Mouse (Mus musculus): ENCODE measurements around the gene Afmid.
"Not testable (repeated sequence)": the region's sequence is repeated elsewhere in the genome, so short reads cannot be mapped to it uniquely, and the experiment has no call there.

Afmid gene

GRCm38 (mm10) chr11:117825333-117826101 is at the start of gene Afmid, which contains the start of gene Tk1:
Gene Afmid, plus strand, starts transcription at chr11:117825924.
Gene Tk1, minus strand, starts transcription at chr11:117826092.
- peak; percentile 61 to 72 for DNase-seq (ENCODE audit: low spot score in 2 of 2)

GRCm38 (mm10) chr11:117776085-117776792 is 49.5 kb upstream of the Afmid start:
- no peak for DNase-seq (ENCODE audit: low spot score in 2 of 2)

- no peak for DNase-seq (ENCODE audit: low spot score in 2 of 2)
Observed at GRCm38 (mm10) chr11:117777111-117777510, 48.6 kb upstream of the Afmid start.

DNA sequence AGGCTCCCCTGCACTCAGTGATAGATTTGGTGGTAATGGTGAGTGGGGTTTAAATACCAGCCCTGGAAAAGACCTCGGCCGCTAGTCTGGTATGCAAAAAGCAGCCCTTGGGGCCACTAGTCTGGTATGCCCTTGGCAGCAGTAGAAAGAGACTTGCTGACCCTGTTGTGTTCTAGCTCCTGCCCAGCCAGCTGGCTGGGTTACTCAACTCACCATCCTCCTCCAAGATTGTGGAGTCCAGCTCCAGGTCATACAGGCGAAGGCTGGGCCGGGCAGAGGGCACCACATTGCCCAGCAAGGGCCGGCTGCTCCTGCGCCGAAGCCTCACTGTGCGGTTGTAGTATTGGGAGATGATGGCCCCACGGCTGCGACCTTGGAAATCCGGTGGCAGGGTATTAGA is 47.7 kb upstream of the Afmid start:
- no peak for DNase-seq (ENCODE audit: low spot score in 2 of 2)

DNA sequence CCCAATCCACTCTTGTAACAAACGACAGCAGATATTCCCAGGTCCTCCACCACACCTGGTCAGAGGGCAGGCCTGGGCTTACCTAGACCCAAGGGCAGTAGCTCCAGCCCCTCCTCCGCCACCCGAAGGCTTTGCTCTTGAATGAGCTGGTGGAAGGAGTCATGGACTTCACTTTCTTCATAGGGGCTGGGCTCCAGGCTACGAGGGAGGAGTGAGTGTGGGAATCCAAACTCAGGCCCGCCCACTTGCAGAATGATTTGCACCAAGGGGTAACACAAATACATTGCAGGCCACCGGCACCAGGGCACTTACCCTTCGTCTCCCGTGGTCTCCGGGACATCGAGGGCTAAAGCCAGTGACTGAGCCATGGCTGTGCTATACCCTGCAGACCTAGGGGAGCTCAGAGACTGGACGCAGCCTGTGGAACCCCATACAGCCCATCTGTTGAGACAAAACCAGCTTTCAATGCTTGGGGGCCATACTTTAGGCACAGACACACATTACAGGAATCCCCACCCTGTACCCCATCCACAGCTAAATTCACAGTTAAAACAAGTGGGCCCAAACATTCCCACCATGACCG is 46.8 kb upstream of the Afmid start:
- DNase-seq (ENCODE audit: low spot score in 2 of 2) = peak in 1 of 2 experiments; percentile 26

DNA sequence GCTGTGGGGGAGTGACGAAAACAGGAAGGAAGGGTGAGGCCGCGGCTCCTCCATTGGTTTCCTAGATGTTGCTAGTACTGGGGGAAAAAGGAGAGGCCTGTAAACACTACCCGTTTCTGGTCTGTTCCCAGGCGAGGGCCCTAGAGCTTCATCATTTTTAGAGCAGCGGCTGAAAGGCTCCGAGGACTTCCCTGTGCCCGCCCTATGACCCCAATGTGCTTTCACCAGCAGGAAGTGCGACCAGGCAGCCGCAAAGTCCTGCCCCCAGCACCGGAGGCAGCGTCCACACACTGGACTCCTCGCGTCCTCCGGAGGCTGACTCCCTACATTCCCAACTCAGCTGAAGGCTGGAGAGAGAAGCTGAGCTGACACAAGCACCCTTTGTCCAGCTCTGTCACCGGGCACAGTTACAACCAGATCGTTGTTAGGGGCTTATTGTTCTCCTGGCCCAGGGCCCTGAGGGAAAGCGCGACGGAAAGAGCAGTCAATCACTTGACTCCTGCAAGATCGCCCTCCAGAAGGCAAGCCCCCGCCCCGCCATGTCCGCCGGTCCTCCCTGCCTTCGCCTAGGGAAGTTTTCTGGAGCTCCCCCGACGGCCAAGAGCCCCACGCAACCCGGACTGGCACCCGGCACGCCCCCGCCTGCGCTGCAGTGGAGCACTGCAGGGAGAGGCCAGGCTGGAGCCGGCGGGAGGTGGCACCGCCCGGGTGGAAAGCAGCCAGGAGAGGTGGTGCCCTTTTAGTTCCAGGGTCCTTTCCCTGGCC is 46.1 kb upstream of the Afmid start:
- peak; percentile 60 to 81 for DNase-seq (ENCODE audit: low spot score in 2 of 2)

DNA sequence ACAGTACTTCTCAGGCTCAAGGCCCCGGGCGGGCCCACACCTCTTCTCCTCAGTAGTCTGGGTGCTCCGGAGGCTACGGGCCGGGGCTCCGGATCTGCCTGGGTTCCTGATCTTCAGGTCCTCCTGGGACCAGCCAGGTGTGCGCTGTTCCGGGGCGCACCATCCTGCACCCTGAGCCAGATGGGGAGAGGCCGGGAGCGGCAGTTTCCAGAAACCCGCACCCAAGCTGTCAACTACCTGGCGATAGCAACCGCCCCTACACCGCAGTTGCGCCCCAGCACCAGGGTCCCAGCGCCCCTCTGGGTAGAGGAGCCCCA is 45.6 kb upstream of the Afmid start:
- no peak for DNase-seq (ENCODE audit: low spot score in 2 of 2)

- peak; percentile 88 to 93 for DNase-seq (ENCODE audit: low spot score in 2 of 2)
Observed at GRCm38 (mm10) chr11:117780582-117781111, 45.1 kb upstream of the Afmid start.

- DNase-seq (ENCODE audit: low spot score in 2 of 2) = peak; percentile 60 to 76
Observed at GRCm38 (mm10) chr11:117781199-117781821, 44.4 kb upstream of the Afmid start.

- DNase-seq (ENCODE audit: low spot score in 2 of 2) = no peak
Observed at GRCm38 (mm10) chr11:117781993-117782704, 43.6 kb upstream of the Afmid start, which contains the start of the genes Tmc8 and Tmc6. Gene Tmc8, plus strand, starts transcription at chr11:117782076. Gene Tmc6, minus strand, starts transcription at chr11:117782198.

DNA sequence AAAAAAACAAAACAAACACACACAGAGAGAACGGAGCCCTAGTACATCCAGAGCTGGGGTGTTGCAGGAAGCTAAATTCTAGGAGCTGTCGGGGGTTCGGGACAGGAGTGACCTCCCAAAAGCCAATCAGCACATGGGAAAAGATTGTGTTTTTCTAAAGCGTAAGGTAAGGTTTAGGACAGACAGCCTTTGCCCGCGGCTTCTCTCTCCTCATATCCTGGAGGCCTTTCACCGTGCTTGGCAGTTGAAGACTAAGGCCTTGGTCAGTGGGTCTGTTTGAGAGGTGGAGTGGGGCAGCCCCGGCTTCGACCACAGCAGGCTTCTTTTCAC is 43.1 kb upstream of the Afmid start:
- no peak for DNase-seq (ENCODE audit: low spot score in 2 of 2)

GRCm38 (mm10) chr11:117783089-117783488 is 42.6 kb upstream of the Afmid start:
- no peak for DNase-seq (ENCODE audit: low spot score in 2 of 2)

- no peak for DNase-seq (ENCODE audit: low spot score in 2 of 2)
Observed at GRCm38 (mm10) chr11:117783683-117784309, 41.9 kb upstream of the Afmid start.

GRCm38 (mm10) chr11:117786294-117786693 is 39.4 kb upstream of the Afmid start:
- peak; percentile 55 to 68 for DNase-seq (ENCODE audit: low spot score in 2 of 2)

- DNase-seq (ENCODE audit: low spot score in 2 of 2) = not testable (repeated sequence)
Observed at GRCm38 (mm10) chr11:117788481-117788880, 37.2 kb upstream of the Afmid start.

- peak; percentile 76 to 78 for DNase-seq (ENCODE audit: low spot score in 2 of 2)
Observed at GRCm38 (mm10) chr11:117790286-117790685, 35.4 kb upstream of the Afmid start.

GRCm38 (mm10) chr11:117790703-117791440 is 34.9 kb upstream of the Afmid start:
- peak; percentile 60 to 72 for DNase-seq (ENCODE audit: low spot score in 2 of 2)

- no peak for DNase-seq (ENCODE audit: low spot score in 2 of 2)
Observed at GRCm38 (mm10) chr11:117791441-117791761, 34.3 kb upstream of the Afmid start.

DNA sequence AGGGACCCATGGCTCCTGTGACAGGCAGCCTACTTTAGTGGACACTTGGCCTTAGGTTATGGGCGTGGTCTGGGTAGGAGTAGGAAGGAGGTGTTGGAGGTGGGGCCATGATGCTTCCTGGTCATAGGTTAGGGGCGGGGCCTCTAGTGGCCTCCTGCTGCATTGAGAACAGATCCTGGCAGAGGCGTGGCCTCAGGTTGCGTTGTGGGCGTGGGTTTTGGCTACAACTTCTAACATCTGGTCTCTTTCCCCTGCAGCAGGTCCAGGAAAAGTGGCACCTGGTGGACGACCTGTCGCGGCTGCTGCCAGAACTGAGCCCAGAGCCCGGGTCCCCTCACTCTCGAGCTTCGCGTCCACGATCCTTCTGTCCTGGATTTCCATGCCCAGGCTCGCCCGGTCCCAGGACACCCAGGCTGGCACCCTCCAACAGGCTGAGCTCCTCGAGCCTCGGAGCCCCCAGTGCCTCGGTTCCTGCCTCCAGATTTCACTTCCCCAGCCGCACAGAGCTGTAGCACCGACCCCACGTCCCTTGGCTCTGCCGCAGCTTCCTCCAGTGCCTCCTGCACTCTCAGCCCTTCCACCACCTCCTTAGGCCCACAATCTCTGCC is 33.3 kb upstream of the Afmid start:
- DNase-seq (ENCODE audit: low spot score in 2 of 2) = peak; percentile 71 to 84
